Mouse (Mus musculus): ENCODE measurements around the gene Kif16b. TPM values are rescaled to one million over a fixed set of nuclear protein-coding genes. Genes with fewer than 3 reads are reported as not detected.

Kif16b gene
- total RNA-seq (2012; rRNA removed) (10.6 and 10.7 TPM in 2 replicates), polyA plus RNA-seq (2012; ENCODE audit: insufficient read depth in 1 of 2, insufficient read length in 2 of 2, low read depth in 1 of 2, low replicate concordance in 2 of 2, missing spikeins in 1 of 2) (10 to 100 TPM; 13.0 to 32.0 TPM)

DNA sequence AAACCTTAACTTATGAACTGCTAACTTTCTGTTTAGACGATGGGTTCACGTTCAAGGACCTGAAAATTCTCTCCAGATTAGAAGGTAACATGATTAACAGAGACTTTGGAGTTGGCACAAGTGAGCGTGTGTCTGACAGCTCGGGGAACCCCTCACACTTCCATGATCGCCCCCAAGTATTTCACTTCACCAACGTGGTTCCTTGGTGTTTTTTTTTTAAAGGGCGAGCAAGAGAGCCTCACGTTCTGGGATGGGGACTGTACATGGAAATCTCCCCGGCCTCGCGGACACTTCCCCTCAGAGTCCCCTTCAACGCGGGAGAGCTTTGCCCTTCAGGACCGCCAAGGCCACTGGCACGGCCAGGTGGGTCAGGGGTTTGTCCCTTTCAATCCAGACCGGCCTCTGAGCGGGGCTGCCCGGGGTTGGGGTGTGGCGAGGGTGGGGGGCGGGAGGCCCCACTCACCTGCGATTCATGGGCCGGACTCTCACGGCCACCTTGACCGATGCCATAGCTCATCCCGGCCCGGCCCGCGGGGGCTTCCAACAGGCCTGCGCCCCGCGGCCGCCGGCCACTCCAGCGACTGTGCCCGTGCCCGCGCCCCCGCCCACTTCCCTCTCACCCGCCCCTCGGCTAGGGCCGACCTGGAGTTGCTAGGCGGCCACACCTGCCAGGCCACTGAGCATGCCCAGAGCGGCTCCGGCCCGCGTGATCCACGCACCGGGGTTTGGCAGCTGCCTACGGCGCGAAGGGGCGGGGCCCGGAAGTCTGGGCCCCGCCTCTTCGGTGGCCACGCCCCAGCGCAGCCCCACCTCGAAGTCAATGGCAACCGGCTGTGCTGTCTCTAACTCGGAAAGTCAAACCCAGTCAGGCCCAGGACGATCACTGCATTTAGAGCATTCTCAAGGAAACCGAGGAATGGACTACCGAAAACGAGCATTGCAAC lies at the start of gene Kif16b:
Gene Kif16b, minus strand, starts transcription at position 670 of the 944 bp plus-strand sequence.
- H3K9ac ChIP-seq (ENCODE audit: control insufficient read depth, low read depth, low read length, poor library complexity, severe bottlenecking), result peak within 1 kb of the TSS; percentile 69
- H3K27me3 ChIP-seq (ENCODE audit: control insufficient read depth in 1 of 2, insufficient read depth in 2 of 2, low read length in 2 of 2), result no peaks in the 10 kb centered on the region

DNA sequence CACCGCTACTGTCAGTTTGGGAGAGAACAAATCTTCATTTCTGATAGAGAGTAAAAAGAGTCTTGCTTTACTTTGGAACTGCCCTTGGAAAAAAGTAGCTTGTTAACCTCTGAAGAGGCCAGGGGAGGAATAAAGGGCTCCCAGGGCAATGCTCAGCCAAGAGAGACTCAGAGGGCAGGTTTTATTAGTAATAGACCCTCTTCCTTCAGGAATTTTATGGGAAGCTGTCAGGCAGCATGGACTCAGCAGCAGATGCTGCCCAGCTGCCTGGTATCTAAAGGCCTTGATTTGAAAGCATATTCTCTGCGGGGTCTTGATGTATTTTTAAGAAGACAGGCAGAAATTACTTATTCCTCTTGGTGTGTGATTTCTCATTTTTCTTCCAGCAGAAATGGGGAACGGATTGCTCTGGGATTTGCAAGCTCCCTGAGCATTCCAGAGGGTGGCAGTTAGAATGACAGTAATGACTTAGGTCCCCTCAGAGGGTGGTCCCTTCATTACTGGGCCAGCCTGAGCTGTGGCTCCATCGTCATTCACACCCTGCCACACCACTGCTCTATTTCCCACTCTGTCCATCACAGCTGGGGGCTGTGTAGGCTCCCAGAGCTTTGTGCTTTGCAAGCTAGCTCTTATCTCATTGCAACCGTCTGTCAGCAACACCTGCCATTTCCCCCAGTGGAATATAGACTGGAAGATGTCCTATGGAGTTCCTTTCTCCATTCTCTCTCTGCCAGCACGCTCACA lies 39.7 kb upstream of the Kif16b start:
- Histone ChIP-seq H3K27ac (ENCODE audit: control insufficient read depth, low read depth, low read length) (no peak overlapping the region), H3K79me2 (ENCODE audit: control insufficient read depth, insufficient read depth, low read length, poor library complexity) (no peaks in the 10 kb centered on the region), H3K4me3 (ENCODE audit: control insufficient read depth in 1 of 2, insufficient read depth in 1 of 2, low read depth in 2 of 2, low read length in 2 of 2) (no peak overlapping the region), H3K4me1 (ENCODE audit: control insufficient read depth in 1 of 2, insufficient read depth in 2 of 2, low read length in 2 of 2) (no peaks in the 10 kb centered on the region), H3K36me3 (ENCODE audit: control insufficient read depth in 1 of 2, insufficient read depth in 2 of 2, low read length in 2 of 2) (no peaks in the 10 kb centered on the region), H3K27me3 (ENCODE audit: control insufficient read depth in 1 of 2, insufficient read depth in 2 of 2, low read length in 2 of 2) (peaks cover 0 to 2% of the 10 kb centered on the region in 2 experiments; a peak in 1 of 4 replicates), H3K9ac (ENCODE audit: control insufficient read depth, low read depth, low read length, poor library complexity, severe bottlenecking) (no peak overlapping the region), H3K9me3 (replicated peaks; ENCODE audit: insufficient read depth, low read length) (no peaks in the 10 kb centered on the region)
- TF ChIP-seq ZNF384 (IDR thresholded peaks at IDR 0.05; ENCODE audit: low read depth, low read length) (no peak), POLR2AphosphoS5 (IDR thresholded peaks at IDR 0.05; ENCODE audit: borderline replicate concordance, low read depth, low read length) (no peak), MXI1 (IDR thresholded peaks at IDR 0.05; ENCODE audit: low read depth, low read length) (no peak), ZMIZ1 (IDR thresholded peaks at IDR 0.05; ENCODE audit: low read depth, low read length) (no peak), GATA1 (IDR thresholded peaks at IDR 0.05; ENCODE audit: low read depth, low read length) (no peak), GABPA (IDR thresholded peaks at IDR 0.05; ENCODE audit: low read depth, low read length) (no peak), E2F4 (IDR thresholded peaks at IDR 0.05; ENCODE audit: borderline replicate concordance, low read depth, low read length) (no peak), HCFC1 (IDR thresholded peaks at IDR 0.05; ENCODE audit: low read depth, low read length) (no peak), TCF12 (IDR thresholded peaks at IDR 0.05; ENCODE audit: low read depth, low read length) (no peak), TAL1 (IDR thresholded peaks at IDR 0.05; ENCODE audit: low read length) (no peak), NELFE (IDR thresholded peaks at IDR 0.05; ENCODE audit: low read depth, low read length) (no peak), NRF1 (IDR thresholded peaks at IDR 0.05; ENCODE audit: insufficient read depth, low read depth, low read length, poor library complexity, severe bottlenecking) (no peak), CHD2 (IDR thresholded peaks at IDR 0.05; ENCODE audit: low read length) (no peak), MAX (IDR thresholded peaks at IDR 0.05; ENCODE audit: low read length) (no peak), ELF1 (IDR thresholded peaks at IDR 0.05; ENCODE audit: low read depth, low read length) (no peak), MEF2A (IDR thresholded peaks at IDR 0.05; ENCODE audit: extremely low read depth, insufficient replicate concordance, low read depth, low read length, poor library complexity, severe bottlenecking) (no peak)
- DNase-seq (ENCODE audit: low read depth, low spot score), result no peak

More for the DNA sequence above, at the start of gene Kif16b:
- peak within 1 kb of the TSS; percentile 58 to 86 for H3K4me3 ChIP-seq (ENCODE audit: control insufficient read depth in 1 of 2, insufficient read depth in 1 of 2, low read depth in 2 of 2, low read length in 2 of 2)
- H3K27ac ChIP-seq (ENCODE audit: control insufficient read depth, low read depth, low read length), result peak within 1 kb of the TSS; percentile 84
- H3K36me3 ChIP-seq (ENCODE audit: control insufficient read depth in 1 of 2, insufficient read depth in 2 of 2, low read length in 2 of 2), result peaks cover 0 to 4% of the 10 kb centered on the region in 2 experiments; a peak in 1 of 4 replicates
- TF ChIP-seq SMC3 (IDR thresholded peaks at IDR 0.05; ENCODE audit: low read depth, low read length) (no peak), ZNF384 (IDR thresholded peaks at IDR 0.05; ENCODE audit: low read depth, low read length) (peak; percentile 55), NELFE (IDR thresholded peaks at IDR 0.05; ENCODE audit: low read depth, low read length) (peak; percentile 35; the same call in 1 of the 2 replicates), HCFC1 (IDR thresholded peaks at IDR 0.05; ENCODE audit: low read depth, low read length) (peak; percentile 79), POLR2A (IDR thresholded peaks at IDR 0.05; ENCODE audit: control insufficient read depth in 1 of 2, insufficient read depth in 1 of 2, low read depth in 1 of 2, low read length in 2 of 2, poor library complexity in 1 of 2) (peak; percentile 47 to 61; a peak in 2 of 4 replicates), EP300 (IDR thresholded peaks at IDR 0.05; ENCODE audit: low read depth in 1 of 2, low read length in 2 of 2) (peak in 1 of 2 experiments; percentile 22; a peak in 1 of 4 replicates), ZKSCAN1 (IDR thresholded peaks at IDR 0.05; ENCODE audit: low read depth, low read length) (no peak), MAZ (IDR thresholded peaks at IDR 0.05; ENCODE audit: low read depth, low read length) (peak; percentile 80; the same call in 1 of the 2 replicates), ETS1 (IDR thresholded peaks at IDR 0.05; ENCODE audit: low read depth, low read length) (peak; percentile 19; the same call in 1 of the 2 replicates), USF1 (IDR thresholded peaks at IDR 0.05; ENCODE audit: low read depth, low read length) (peak; percentile 76), TBP (IDR thresholded peaks at IDR 0.05; ENCODE audit: low read depth, low read length) (0 out of 2 replicates have a peak, but pooled peaks have one; percentile 25), ZC3H11A (IDR thresholded peaks at IDR 0.05; ENCODE audit: low read depth, low read length) (no peak), CTCF (IDR thresholded peaks at IDR 0.05 in 2 of 3, conservative IDR thresholded peaks at IDR 0.05 in 1 of 3; ENCODE audit: control insufficient read depth in 1 of 3, insufficient read depth in 1 of 3, low read depth in 2 of 3, low read length in 3 of 3, poor library complexity in 1 of 3, severe bottlenecking in 1 of 3) (0 out of 6 replicates have a peak, but pooled peaks of 1 of the 3 experiments have one; percentile 2), SIN3A (IDR thresholded peaks at IDR 0.05; ENCODE audit: low read length) (peak; percentile 91), TCF12 (IDR thresholded peaks at IDR 0.05; ENCODE audit: low read depth, low read length) (peak; percentile 66), ELF1 (IDR thresholded peaks at IDR 0.05; ENCODE audit: low read depth, low read length) (peak; percentile 91), NRF1 (IDR thresholded peaks at IDR 0.05; ENCODE audit: insufficient read depth, low read depth, low read length, poor library complexity, severe bottlenecking) (peak; percentile 93), MYC (IDR thresholded peaks at IDR 0.05; ENCODE audit: low read depth, low read length) (no peak; the same call in none of the 2 replicates), ZMIZ1 (IDR thresholded peaks at IDR 0.05; ENCODE audit: low read depth, low read length) (peak; percentile 12; the same call in 1 of the 2 replicates), MXI1 (IDR thresholded peaks at IDR 0.05; ENCODE audit: low read depth, low read length) (peak; percentile 21)
- peaks cover 2% of the 10 kb centered on the region; the same call in 1 of the 2 replicates for H3K79me2 ChIP-seq (ENCODE audit: control insufficient read depth, insufficient read depth, low read length, poor library complexity)
- DNase-seq (ENCODE audit: low read depth, low spot score), result peak; percentile 93
- H3K9me3 ChIP-seq (replicated peaks; ENCODE audit: insufficient read depth, low read length), result no peaks in the 10 kb centered on the region
- peaks cover 0 to 4% of the 10 kb centered on the region in 2 experiments; a peak in 2 of 4 replicates for H3K4me1 ChIP-seq (ENCODE audit: control insufficient read depth in 1 of 2, insufficient read depth in 2 of 2, low read length in 2 of 2)
